Mouse (Mus musculus) E14TG2a.4 (cell line): ENCODE results near the gene Nudt21.
"Not testable (repeated sequence)": the region's sequence is repeated elsewhere in the genome, so short reads cannot be mapped to it uniquely, and the experiment has no call there.

Source experiments
- CTCF ChIP-seq: conservative IDR thresholded peaks from 2 replicates; pipeline ENCODE4 v1.5.1; 2014; ENCODE audit warnings: low read length
- NANOG ChIP-seq: IDR thresholded peaks from 2 replicates; pipeline ENCODE4 v1.6.1; 2014; ENCODE audit warnings: borderline replicate concordance, low read length, mixed read lengths
- POU5F1 ChIP-seq: IDR thresholded peaks from 2 replicates; pipeline ENCODE4 v1.6.1; 2014; ENCODE audit warnings: low read length, borderline replicate concordance

GRCm38 (mm10) chr8:94036541-94036940 lies 290 bp downstream of the Nudt21 start:
- not testable (repeated sequence) for TF ChIP-seq CTCF, POU5F1, NANOG
